Mouse (Mus musculus): Measurements from ENCODE around the gene Tbc1d14. TPM values are rescaled to one million over a fixed set of nuclear protein-coding genes. Genes with fewer than 3 reads are reported as not detected.

The Tbc1d14 gene
- total RNA-seq, 2 experiments from 2014 or later, result 14.5 to 14.6 TPM

DNA sequence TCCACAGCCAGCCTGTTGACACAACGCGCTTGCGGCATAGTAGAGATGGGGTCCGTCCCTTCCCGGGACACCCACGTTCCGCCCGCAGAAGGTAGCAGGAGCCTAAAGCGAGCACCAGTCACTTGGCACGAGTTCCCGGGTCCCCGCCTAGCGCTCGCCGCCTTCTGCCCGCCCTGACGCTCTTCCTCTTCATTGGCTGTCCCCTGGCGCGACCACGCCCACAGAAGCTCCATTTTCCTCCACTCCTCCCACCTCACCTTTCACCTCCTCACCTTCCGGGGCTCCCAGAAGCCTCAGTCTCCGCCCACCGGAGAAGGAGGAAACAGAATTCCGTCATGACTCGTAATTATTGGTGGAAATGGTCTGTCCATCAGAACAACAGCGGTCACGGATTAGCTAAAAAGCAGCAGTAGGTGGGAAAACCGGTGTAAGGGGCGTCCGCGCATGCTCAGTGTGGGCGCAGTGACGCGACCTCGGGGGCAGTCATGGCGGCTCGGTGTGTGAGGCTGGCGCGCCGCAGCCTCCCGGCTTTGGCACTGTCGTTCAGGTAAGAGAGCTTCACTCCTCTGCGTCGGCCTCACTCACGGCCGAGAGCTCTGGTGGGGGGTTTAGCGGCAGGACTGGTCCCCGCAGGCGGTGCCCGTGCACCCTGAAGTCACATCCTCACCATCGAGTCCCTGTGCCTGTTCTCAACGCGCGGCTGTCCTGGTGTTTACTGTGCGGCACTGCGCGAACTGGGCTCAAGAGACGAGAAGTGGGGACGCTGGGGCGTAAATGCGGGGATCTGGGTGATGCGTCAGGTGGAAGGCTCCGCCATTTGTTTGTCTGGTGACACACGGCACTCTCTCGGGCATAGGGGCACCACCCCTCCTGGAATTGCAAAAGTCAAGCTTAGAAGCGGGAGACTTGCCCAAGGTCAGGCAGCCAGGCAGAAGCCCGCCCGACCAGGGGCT, 128.1 kb downstream of the Tbc1d14 start, which contains the start of gene Grpel1:
Gene Grpel1 (plus strand): TSS at position 290 of the 953 bp plus-strand sequence.
- DNase-seq (ENCODE audit: low spot score), result peak; percentile 99

DNA sequence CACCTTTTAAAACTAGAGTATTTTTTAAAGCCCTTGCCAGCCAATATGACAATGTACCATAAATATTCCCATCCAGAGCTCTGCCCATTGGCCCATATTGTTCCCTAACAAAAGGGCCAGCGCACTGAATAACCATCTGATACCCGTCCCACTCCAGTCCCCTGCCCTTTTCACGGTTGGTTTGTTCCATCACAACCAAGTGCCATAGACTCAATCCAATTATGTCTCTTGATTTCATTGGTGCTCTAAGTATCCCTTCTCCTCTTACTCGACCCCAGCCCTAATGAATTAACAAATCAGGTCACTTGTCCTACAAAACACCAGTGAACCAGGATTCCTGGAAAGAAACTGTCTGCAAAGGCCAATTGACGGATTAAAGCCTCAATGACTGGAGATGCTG, 129.7 kb downstream of the Tbc1d14 start:
- no peak for DNase-seq (ENCODE audit: low spot score)

DNA sequence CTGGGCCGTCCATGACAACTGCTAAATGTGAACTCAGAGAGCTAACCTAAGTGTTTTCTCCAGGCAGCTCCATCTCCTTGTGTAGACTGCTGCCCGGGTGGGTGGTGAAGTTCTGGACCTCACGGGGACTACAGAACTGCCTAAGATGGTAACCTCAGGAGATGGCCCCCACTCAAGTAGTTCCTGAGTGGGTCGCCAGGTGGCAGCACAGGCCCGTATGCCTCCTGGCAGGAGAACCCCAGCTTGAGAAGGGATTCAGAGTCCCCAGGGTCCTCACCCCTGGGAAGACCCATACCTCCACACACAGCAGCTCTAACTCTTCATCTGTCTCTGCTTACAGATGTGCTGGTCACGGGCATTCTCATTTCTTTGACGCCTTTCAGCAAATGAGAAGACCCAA, 130.3 kb downstream of the Tbc1d14 start:
- DNase-seq (ENCODE audit: low spot score), result peak; percentile 78

DNA sequence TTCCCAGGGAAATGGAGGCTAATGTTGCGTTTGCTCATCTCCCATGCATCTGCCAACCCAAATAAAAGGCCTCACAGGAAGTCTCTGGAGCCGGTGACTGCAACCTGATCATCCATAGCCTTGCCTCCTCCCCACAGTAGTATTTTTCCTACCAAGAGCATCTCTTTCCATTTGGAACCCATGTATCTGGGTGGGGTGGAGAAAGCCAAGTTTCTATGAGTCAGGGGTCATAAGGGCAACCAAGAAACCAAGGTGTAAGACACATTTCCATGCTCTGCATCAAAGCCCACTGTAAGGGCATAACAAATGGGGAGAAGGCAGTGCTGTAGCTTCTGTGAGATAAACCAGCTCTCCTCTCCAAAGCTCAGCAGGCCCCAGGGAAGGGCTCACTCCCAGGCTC, 131.8 kb downstream of the Tbc1d14 start:
- no peak for DNase-seq (ENCODE audit: low spot score)

DNA sequence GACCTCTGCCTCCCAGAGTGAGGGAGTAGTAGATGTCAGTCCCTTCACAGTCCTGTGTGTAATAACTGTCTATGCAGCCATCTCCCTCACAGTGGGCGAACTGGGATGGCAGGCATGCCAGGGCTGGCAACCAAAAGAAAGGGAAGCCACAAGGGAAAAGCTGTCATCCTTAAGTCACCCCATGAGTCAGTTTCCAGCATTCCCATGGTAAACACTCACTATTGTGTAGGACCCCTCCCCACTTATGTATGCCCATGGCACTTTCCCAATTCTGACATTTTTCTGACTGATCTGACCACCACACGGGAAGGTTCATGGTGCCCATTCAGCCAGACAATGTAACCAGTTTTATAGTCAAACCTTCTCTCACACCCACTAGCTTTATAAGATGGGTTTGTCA, 132.4 kb downstream of the Tbc1d14 start:
- no peak for DNase-seq (ENCODE audit: low spot score)

DNA sequence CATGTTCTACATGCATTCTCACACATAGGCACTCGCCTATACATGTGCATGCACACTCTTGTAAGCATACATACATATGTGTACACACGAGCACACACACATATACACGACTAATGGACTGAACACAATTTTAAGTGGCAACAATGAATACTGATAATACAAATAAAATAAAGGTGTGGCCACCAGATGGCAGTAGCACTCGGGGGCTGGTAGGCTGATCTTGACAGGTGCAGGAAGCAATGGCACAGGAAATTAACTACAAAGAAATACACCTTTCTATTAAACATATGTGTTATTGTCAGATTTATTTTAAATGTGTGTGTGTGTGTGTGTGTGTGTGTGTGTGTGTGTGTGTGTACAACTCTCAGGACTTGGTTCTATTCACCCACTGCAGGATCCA, 134.2 kb downstream of the Tbc1d14 start:
- peak; percentile 46 for DNase-seq (ENCODE audit: low spot score)

DNA sequence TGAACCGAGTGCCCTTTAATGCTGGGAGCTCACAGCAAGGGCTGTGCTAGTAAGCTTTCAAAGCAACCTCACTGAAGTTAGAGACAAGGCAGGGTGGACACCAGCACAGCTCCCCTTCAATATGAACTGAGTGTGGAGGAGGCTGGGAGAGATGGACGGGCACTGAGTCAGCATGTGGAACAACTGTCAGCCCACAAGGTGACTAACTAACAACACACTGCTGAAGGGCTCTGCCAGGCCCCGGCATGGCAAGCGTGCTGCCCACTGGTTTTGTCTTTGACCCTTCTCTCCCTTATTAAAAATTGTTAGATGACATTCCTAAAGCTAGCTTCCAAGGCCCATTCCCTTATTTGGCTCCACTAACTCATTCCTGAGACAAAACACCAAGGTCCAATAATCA, 135.4 kb downstream of the Tbc1d14 start:
- no peak for DNase-seq (ENCODE audit: low spot score)

DNA sequence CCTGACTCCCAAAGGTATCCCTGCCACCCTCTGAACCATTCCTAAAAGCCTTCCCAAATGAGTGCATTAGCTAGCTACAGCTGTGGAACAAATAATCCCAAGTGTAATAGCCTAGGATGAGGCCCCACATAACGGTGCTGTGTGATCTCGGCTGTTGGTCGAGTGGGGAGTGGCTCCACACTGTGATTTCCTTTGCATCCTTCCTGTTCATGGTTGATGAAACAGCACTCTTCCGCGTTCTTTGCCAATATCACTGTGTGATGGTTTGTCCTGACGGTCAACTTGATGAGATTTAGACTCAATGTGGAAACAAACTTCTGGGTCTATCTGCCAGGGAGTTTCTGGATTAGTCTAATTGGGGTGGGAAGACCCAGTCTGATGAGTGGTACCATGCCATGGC, 140.3 kb downstream of the Tbc1d14 start:
- DNase-seq (ENCODE audit: low spot score), result no peak

DNA sequence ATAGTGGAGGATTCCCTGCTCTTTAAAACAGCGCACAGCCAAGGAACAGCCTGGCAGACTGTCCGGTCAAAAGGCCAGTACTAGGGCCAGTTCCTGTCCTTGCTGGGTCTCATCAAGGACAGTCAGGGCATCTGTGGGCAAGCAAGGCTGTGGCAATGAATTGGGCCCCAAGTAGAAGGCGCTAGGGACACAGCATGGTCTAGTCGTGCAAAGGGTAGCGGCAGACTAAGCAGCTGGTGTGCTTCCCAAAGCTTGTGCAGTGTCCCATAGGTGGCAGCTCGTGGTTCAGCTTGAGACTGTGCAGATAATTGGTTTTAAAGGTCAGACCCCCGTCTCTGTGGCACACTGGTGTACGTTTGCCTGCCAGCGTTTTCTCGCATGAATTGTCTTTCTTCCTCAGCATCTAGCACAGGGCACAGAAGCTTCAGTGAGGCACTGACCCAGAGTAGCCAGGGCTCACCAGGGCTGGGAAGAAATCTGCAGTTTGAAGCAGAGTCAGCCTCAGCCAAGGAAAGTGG, 141.1 kb downstream of the Tbc1d14 start:
- DNase-seq (ENCODE audit: low spot score), result no peak

DNA sequence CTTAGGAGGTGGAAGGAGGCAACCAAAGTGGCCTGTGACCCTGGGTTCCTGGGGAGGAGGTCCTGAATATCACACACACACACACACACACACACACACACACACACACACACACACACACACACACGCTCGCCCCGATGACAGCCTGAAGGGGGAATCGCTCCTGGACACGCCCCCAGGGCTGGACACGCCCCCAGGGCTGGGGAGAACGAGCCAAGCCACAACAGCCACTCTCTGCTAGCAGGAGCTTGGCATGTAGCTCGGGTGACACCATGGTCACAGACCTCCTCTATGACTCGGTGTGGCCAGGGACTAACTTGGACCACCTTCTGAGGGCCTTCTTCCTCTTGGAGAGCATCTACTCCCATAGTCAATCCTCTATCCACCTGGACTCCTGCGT, 142.0 kb downstream of the Tbc1d14 start:
- DNase-seq (ENCODE audit: low spot score), result no peak

DNA sequence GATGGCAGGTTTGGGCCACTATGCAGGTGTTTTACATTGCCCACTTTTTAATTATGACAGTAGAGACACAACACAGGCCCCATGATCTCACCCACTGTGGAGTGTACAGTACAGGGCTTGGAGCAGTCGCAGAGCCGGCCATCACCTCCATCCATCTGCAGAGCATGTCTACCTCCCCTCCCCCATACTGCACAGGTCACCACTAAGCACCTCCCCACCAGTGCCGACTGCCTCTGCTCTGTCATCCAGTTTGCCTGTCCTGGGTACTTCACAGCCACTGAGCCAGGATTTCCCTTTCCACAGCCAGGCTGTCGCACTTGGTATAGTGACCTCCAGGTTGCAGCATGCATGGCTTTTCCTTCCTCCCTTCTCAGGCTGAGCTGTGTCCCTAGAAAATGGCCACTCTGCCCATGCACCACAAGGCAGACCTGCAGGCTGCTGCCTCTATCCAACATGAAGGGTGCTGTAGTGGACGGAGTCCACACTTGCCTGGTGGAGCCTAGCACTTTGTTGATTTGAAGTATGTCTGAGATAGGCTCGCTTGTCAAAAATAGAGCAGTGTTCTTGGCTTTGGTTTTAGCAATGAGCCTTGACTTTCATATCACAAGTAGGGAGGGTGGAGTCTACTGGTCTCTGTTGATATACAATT, 143.2 kb downstream of the Tbc1d14 start:
- DNase-seq (ENCODE audit: low spot score), result no peak

DNA sequence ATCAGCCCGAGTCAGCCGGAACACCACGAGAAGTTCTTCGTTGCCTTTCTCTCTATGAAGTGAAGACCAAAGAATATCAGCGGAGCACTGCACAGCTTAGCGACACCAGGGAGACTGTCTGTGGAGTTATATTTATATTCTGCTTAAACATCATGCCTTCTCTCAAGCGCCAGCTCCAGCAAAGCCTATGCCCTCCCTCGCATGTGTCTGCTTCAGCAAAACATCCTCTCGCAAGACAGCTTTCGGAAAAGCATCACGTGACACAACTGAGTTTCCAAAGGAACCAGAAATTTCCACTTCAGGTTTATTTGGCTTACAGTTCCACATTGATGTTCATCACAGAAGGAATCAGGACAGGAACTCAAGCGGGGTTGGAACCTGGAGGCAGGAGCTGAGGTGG, 145.2 kb downstream of the Tbc1d14 start:
- no peak for DNase-seq (ENCODE audit: low spot score)

DNA sequence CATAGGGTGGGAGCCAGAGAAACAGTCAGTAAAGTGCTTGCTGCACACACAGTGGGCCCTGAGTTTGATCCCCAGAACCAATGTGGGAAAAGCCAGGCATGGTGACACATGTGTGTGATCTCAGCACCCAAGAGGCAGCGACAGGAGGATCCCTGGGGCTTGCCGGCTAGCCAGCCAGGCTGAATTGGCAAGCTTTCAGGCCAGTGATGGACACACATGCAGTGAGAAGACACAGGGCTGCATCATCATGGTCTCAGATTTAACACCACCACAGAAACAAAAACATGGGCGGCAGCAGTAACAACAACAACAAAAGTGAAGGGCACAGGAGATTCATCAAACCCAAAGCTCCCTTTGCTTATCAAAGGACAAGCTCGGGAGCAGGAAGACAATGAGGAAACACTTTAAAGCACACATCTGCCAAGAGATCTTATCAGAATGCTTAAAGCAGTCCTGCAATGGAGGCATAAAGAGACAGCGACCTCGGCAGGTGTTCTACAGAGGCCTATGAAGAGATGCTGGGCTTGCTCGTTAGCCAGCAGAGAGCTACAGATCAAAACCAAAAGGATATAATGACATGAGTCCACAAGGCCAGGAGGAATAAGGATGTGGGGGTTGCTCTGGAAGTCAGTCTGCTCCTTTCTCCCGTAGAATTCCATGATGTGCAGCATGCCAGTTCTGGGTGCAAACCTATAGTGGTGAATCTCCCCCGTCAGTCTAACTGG, 146.7 kb downstream of the Tbc1d14 start:
- no peak for DNase-seq (ENCODE audit: low spot score)

DNA sequence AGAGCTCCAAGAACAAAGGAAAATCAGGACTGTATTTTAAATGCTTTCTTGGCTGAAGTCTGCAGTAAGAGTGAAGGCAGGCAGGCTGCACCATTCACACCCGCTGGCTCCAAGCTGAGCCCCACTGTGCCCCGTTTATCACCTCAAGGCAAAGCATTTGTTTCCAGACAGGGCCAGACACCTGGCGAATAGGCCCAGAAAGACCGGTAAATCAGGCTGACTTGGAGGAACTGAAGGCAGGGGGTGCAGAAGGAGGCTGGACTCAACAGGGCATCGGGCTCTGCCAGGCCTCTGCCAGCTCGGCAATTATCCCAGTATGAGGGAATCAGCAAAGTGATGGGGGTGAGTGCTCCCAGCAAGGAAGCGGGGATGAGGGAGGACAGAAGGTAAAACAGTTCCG, 148.0 kb downstream of the Tbc1d14 start:
- DNase-seq (ENCODE audit: low spot score), result no peak

DNA sequence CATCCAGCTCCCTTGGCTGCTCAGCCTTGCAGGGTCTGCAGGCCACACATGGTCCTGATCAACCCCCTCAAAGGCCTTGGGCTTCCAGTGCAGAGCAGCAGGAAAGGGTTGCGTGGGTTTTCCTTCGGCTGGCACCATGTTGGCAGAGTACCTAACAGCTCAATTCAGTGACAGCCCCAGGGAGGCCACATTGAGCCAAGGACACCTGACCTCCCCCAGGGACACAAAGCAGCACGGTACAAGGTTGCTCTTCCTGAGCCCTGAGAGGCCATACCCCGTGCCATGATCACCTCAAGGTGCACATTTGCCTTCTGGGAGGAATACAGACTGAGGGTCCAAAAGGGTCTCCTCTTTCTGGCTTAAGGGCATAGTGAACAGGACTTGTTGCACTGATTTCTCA, 148.5 kb downstream of the Tbc1d14 start:
- DNase-seq (ENCODE audit: low spot score), result no peak

DNA sequence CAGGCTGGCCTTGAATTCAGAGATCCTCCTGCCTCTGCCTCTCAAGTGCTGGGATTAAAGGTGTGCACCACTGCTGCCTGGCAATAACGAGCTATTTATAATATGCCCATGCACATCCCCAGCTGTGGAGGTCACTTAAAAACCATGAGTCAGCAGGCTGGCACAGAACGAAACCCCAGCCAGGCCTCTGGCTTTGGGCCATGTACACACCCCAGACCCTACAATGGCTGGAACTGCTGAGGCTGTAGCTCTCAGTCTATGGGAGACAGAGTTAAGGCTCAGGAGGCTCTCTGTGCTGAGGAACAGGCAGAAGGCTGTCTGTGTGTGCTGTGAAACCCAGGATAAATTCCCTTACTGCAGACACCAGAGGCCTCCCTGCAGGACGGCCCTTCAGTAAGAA, 152.3 kb downstream of the Tbc1d14 start:
- no peak for DNase-seq (ENCODE audit: low spot score)

Other genes with a start within 250 kb of the Tbc1d14 start
- gene Sorcs2, start 195.1 kb downstream of the Tbc1d14 start, total RNA-seq (2021), result 1 to 10 TPM; 1.8 TPM
- 10 to 100 TPM; 33.0 to 35.1 TPM for gene Grpel1, start 128.3 kb downstream of the Tbc1d14 start, total RNA-seq (2021)
- 10 to 100 TPM; 15.4 to 17.4 TPM for gene Tada2b, start 109.0 kb downstream of the Tbc1d14 start, total RNA-seq (2021)
- under 1 TPM in 1 of 2 experiments, not detected in 1; 0.07 TPM for gene Ccdc96, start 108.7 kb downstream of the Tbc1d14 start, total RNA-seq (2021)
- 10 to 100 TPM; 88.1 to 91.1 TPM for gene D5Ertd579e, start 102.7 kb upstream of the Tbc1d14 start, total RNA-seq (2021)
- 10 to 100 TPM in 1 of 2 experiments, 1 to 10 TPM in 1; 9.4 to 10.1 TPM for gene Bloc1s4, start 155.4 kb upstream of the Tbc1d14 start, total RNA-seq (2021)
- 100 to 1,000 TPM; 213 to 228 TPM for gene Mrfap1, start 203.5 kb upstream of the Tbc1d14 start, total RNA-seq (2021)
- 1 to 10 TPM; 5.6 to 7.2 TPM for gene Man2b2, start 237.4 kb upstream of the Tbc1d14 start, total RNA-seq (2021)

Data from gastrocnemius, adult 18-20 months (tissue).